Mouse (Mus musculus) small intestine, adult 2 months (tissue): ENCODE data around the gene Cep112. TPM values are rescaled to one million over a fixed set of nuclear protein-coding genes. Genes with fewer than 3 reads are reported as not detected.

Experiments used
- H3K27ac ChIP-seq: fragments of 200-500 bp; 2 replicates; pipeline ENCODE4 v1.5.1; 2012; ENCODE audit warnings: low read depth, low read length, control low read depth, inconsistent platforms; ENCODE audit not compliant: insufficient read depth
- H3K27me3 ChIP-seq: fragments of 200-500 bp; 2 replicates; pipeline ENCODE4 v1.6.1; 2012; ENCODE audit warnings: mild to moderate bottlenecking, moderate library complexity, low read length, inconsistent platforms; ENCODE audit not compliant: control insufficient read depth, insufficient read depth
- H3K36me3 ChIP-seq: fragments of 200-500 bp; 2 replicates; pipeline ENCODE4 v1.6.1; 2012; ENCODE audit warnings: mild to moderate bottlenecking, low read length, control low read depth, inconsistent platforms; ENCODE audit not compliant: control insufficient read depth, insufficient read depth
- H3K4me1 ChIP-seq: fragments of 200-500 bp; 2 replicates; pipeline ENCODE4 v1.6.1; 2012; ENCODE audit warnings: low read length, inconsistent platforms, mixed read lengths; ENCODE audit not compliant: control insufficient read depth, insufficient read depth, insufficient read length
- H3K4me3 ChIP-seq: fragments of 200-500 bp; 2 replicates; pipeline ENCODE4 v1.5.1; 2012; ENCODE audit warnings: low read depth, mild to moderate bottlenecking, control low read depth, inconsistent platforms, low read length, moderate library complexity
- CTCF ChIP-seq: fragments of 200-500 bp; IDR thresholded peaks from 2 replicates; pipeline ENCODE4 v1.5.1; 2012; ENCODE audit warnings: low read depth, mild to moderate bottlenecking, control low read depth, inconsistent platforms, low read length, moderate library complexity, mixed read lengths; ENCODE audit not compliant: insufficient replicate concordance, insufficient read length; ENCODE audit errors: extremely low read depth
- POLR2A ChIP-seq: fragments of 200-500 bp; IDR thresholded peaks from 2 replicates; pipeline ENCODE4 v1.6.1; 2012; ENCODE audit warnings: low read depth, mild to moderate bottlenecking, control low read depth, inconsistent platforms, low read length, moderate library complexity
- WGBS: fragments of 180-500 bp; shearing (Covaris S2); methylation state at CpG from one replicate; pipeline ENCODE4 v1.1.7; 2018; 5-methylcytosine and 5-hydroxymethylcytosine counted together
- polyA plus RNA-seq: library from polyadenylated mRNA; depleted of rRNA; stranded (reverse); fragments of >200 nt; gene quantifications from 2 replicates; pipeline ENCODE4 v1.2.3, GENCODE M21; 2012

Gene Cep112
- polyA plus RNA-seq, 1 experiment = 0.19 TPM

- WGBS = 89% methylated on average over 3 of the region's 3 CpGs
- no peak for TF ChIP-seq CTCF
- no peak for TF ChIP-seq POLR2A
- Histone ChIP-seq H3K4me1 (no peaks in the 10 kb centered on the region), H3K27me3 (no peaks in the 10 kb centered on the region), H3K36me3 (no peaks in the 10 kb centered on the region), H3K4me3 (no peak overlapping the region), H3K27ac (no peak overlapping the region)
These were observed 384.6 kb downstream of the Cep112 start for GRCm38 (mm10) chr11:108809626-108810025.

- H3K4me1 ChIP-seq = no peaks in the 10 kb centered on the region
- H3K27me3 ChIP-seq = no peaks in the 10 kb centered on the region
- H3K4me3 ChIP-seq = no peak overlapping the region
- H3K36me3 ChIP-seq = no peaks in the 10 kb centered on the region
- TF ChIP-seq CTCF (no peak), POLR2A (no peak)
- no peak overlapping the region for H3K27ac ChIP-seq
- WGBS = 69% methylated on average over 4 of the region's 4 CpGs
These were observed 396.8 kb downstream of the Cep112 start for GRCm38 (mm10) chr11:108821771-108822170.

GRCm38 (mm10) chr11:108822257-108822656 is 397.3 kb downstream of the Cep112 start:
- no peaks in the 10 kb centered on the region for H3K36me3 ChIP-seq
- 79% methylated on average over 7 of the region's 7 CpGs for WGBS
- no peak overlapping the region for H3K27ac ChIP-seq
- no peak overlapping the region for H3K4me3 ChIP-seq
- no peaks in the 10 kb centered on the region for H3K4me1 ChIP-seq
- no peak for TF ChIP-seq POLR2A
- no peak for TF ChIP-seq CTCF
- H3K27me3 ChIP-seq = no peaks in the 10 kb centered on the region

GRCm38 (mm10) chr11:108827321-108827720 is 402.3 kb downstream of the Cep112 start:
- Histone ChIP-seq H3K27ac (no peak overlapping the region), H3K4me3 (no peak overlapping the region)

GRCm38 (mm10) chr11:108828374-108829025 is 403.5 kb downstream of the Cep112 start:
- no peaks in the 10 kb centered on the region for H3K4me1 ChIP-seq
- no peak for TF ChIP-seq POLR2A
- TF ChIP-seq CTCF = no peak

More at GRCm38 (mm10) chr11:108827321-108827720, 402.3 kb downstream of the Cep112 start:
- no peak for TF ChIP-seq POLR2A
- TF ChIP-seq CTCF = no peak
- Histone ChIP-seq H3K36me3 (no peaks in the 10 kb centered on the region), H3K4me1 (no peaks in the 10 kb centered on the region), H3K27me3 (no peaks in the 10 kb centered on the region)

GRCm38 (mm10) chr11:108836706-108837105 is 411.7 kb downstream of the Cep112 start:
- Histone ChIP-seq H3K36me3 (no peaks in the 10 kb centered on the region), H3K4me3 (no peak overlapping the region), H3K27me3 (no peaks in the 10 kb centered on the region), H3K4me1 (no peaks in the 10 kb centered on the region), H3K27ac (no peak overlapping the region)
- TF ChIP-seq POLR2A (no peak), CTCF (no peak)
- WGBS = 97% methylated on average over 4 of the region's 4 CpGs

More at GRCm38 (mm10) chr11:108828374-108829025, 403.5 kb downstream of the Cep112 start:
- 71% methylated on average over 4 of the region's 4 CpGs for WGBS
- Histone ChIP-seq H3K27ac (no peak overlapping the region), H3K4me3 (no peak overlapping the region), H3K36me3 (no peaks in the 10 kb centered on the region), H3K27me3 (no peaks in the 10 kb centered on the region)

GRCm38 (mm10) chr11:108840195-108840594 is 415.2 kb downstream of the Cep112 start:
- Histone ChIP-seq H3K27me3 (no peaks in the 10 kb centered on the region), H3K27ac (no peak overlapping the region), H3K4me1 (no peaks in the 10 kb centered on the region), H3K4me3 (no peak overlapping the region), H3K36me3 (no peaks in the 10 kb centered on the region)
- 86% methylated on average over 3 of the region's 3 CpGs for WGBS
- TF ChIP-seq POLR2A (no peak), CTCF (no peak)
